Mouse (Mus musculus) lung, postnatal 4 days (tissue): ENCODE measurements around the gene Sept8.
A peak's percentile ranks its signal among the peaks of the same experiment; 100 is the strongest.
"Not testable (repeated sequence)": the region's sequence is repeated elsewhere in the genome, so short reads cannot be mapped to it uniquely, and the experiment has no call there.

Experiments used
- DNase-seq, 2 experiments: peaks; one replicate each; pipeline ENCODE4 v3.0.0; 2021

The Sept8 gene

GRCm38 (mm10) chr11:53528397-53529252 is 9.6 kb downstream of the Sept8 start:
- no peak for DNase-seq

- DNase-seq, result peak; percentile 51 to 72
These were observed 10.1 kb downstream of the Sept8 start for GRCm38 (mm10) chr11:53529253-53529557.

- no peak for DNase-seq
These were observed 10.9 kb downstream of the Sept8 start for GRCm38 (mm10) chr11:53530001-53530400.

- DNase-seq, result no peak
These were observed 12.6 kb downstream of the Sept8 start for GRCm38 (mm10) chr11:53531578-53532230.

GRCm38 (mm10) chr11:53532231-53532620 is 13.2 kb downstream of the Sept8 start:
- DNase-seq, result no peak

- DNase-seq, result no peak
These were observed 20.0 kb downstream of the Sept8 start for GRCm38 (mm10) chr11:53539002-53539491.

- no peak for DNase-seq
These were observed 21.3 kb downstream of the Sept8 start for GRCm38 (mm10) chr11:53540394-53540793.

- DNase-seq, result no peak
These were observed 22.2 kb downstream of the Sept8 start for GRCm38 (mm10) chr11:53541222-53541621.

GRCm38 (mm10) chr11:53543021-53543420 is 24.0 kb downstream of the Sept8 start:
- no peak for DNase-seq

- DNase-seq, result no peak
These were observed 27.2 kb downstream of the Sept8 start for GRCm38 (mm10) chr11:53546271-53546670.

GRCm38 (mm10) chr11:53547566-53547965 is 28.5 kb downstream of the Sept8 start:
- DNase-seq, result peak; percentile 59 to 80

GRCm38 (mm10) chr11:53548036-53548605 is 29.1 kb downstream of the Sept8 start:
- DNase-seq, result no peak

GRCm38 (mm10) chr11:53550714-53551113 is 31.7 kb downstream of the Sept8 start:
- no peak for DNase-seq

GRCm38 (mm10) chr11:53551754-53552153 is 32.7 kb downstream of the Sept8 start:
- DNase-seq, result peak in 1 of 2 experiments; percentile 25

- not testable (repeated sequence) for DNase-seq
These were observed 37.5 kb downstream of the Sept8 start for GRCm38 (mm10) chr11:53556529-53556928.

- DNase-seq, result not testable (repeated sequence)
These were observed 38.9 kb downstream of the Sept8 start for GRCm38 (mm10) chr11:53557992-53558391.

- not testable (repeated sequence) for DNase-seq
These were observed 40.9 kb downstream of the Sept8 start for GRCm38 (mm10) chr11:53559980-53560379.

- no peak for DNase-seq
These were observed 42.9 kb downstream of the Sept8 start for GRCm38 (mm10) chr11:53561986-53562385.

- no peak for DNase-seq
These were observed 47.6 kb downstream of the Sept8 start for GRCm38 (mm10) chr11:53566646-53567045.

GRCm38 (mm10) chr11:53567224-53568014 is 48.4 kb downstream of the Sept8 start, which contains the start of gene Kif3a:
Kif3a (plus strand) TSS chr11:53567379.
- DNase-seq, result peak; percentile 96 to 97

GRCm38 (mm10) chr11:53580562-53580961 is 61.5 kb downstream of the Sept8 start:
- no peak for DNase-seq

- DNase-seq, result no peak
These were observed 64.1 kb downstream of the Sept8 start for GRCm38 (mm10) chr11:53583151-53583550.

GRCm38 (mm10) chr11:53584849-53585248 is 65.8 kb downstream of the Sept8 start:
- DNase-seq, result no peak
